Mouse (Mus musculus) spleen, adult 2 months (tissue): ENCODE measurements around the gene Abhd14a.

Source experiments
- CTCF ChIP-seq: fragments of 200-500 bp; IDR thresholded peaks from 2 replicates; pipeline ENCODE4 v1.5.1; 2011; ENCODE audit warnings: mild to moderate bottlenecking, inconsistent platforms; ENCODE audit not compliant: insufficient read depth, insufficient read length, insufficient replicate concordance; ENCODE audit errors: extremely low read depth
- POLR2A ChIP-seq: fragments of 200-500 bp; IDR thresholded peaks from 2 replicates; pipeline ENCODE4 v1.6.1; 2011; ENCODE audit warnings: low read depth, low read length, inconsistent platforms

DNA sequence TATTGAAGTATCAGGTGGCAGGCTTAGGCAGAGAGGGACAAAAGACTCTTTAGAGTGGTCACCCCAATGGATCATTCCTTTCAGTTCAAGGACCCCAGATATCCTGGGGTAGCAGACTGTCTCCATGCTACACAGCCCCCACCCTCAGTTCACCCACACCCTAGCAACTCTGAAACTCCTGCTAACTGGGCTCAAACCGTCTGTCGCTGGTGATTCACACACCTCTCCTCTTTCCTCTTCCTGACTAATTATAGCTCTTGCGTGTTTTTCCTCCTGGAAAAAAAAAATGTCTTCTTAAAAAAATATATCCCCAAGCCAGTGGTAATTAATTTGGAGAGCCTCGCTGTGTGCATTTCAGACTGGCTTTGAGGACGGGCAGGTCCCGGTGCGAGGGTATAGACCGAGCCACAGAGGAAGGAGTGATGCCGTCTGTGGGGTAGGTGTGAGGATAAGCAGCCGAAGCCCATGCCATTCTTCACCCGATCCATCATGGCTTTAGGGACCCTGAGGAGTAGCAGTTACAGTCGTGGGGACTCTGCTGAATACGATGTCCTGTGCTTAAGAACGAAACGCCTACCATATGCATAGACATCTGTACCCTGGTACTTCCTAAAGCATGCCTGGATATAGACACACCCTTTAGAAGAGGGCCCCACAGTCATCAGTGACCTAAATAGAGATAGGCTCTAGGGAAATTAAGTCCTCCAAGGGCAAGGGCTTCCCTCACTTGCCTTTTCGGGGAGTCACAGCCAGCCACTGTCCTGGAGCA, 44.7 kb downstream of the Abhd14a start:
- TF ChIP-seq CTCF (no peak), POLR2A (no peak)
